Mouse (Mus musculus): ENCODE data around the gene Insl3.

DNA sequence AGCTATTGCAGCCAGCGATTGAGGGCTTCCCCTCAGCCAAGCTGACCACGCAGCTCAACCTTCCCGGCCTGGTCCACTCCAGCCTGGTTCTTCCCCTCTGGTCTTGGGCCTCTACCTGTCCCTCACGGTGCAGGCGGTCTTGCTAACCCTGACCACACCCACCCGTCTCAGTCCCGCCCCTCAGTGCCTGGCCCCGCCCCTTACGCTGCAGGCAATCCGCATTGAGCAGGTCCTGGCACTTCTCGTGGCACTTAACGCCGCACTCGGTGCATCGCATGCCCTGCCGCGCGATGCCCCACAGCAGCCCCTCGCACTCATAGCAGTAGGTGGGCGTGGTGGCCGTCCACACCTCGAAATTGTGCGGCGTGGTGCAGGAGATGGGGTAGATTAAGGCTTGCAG lies 34.4 kb upstream of the Insl3 start:
- TF ChIP-seq CTCF (IDR thresholded peaks at IDR 0.05; ENCODE audit: low read depth) = no peak
- no peak for TF ChIP-seq EP300 (IDR thresholded peaks at IDR 0.05; ENCODE audit: low read depth)
